Mouse (Mus musculus) liver, adult 2 months (tissue): ENCODE measurements around the gene Dlx1. TPM values are rescaled to one million over a fixed set of nuclear protein-coding genes. Genes with fewer than 3 reads are reported as not detected.

Experiments
- DNase-seq: peaks from one replicate; pipeline ENCODE4 v3.0.0-alpha.2; 2011; ENCODE audit warnings: low read depth, low spot score; ENCODE audit errors: extremely low read depth
- H3K27ac ChIP-seq: fragments of 200-500 bp; replicated peaks from 2 replicates; pipeline ENCODE4 v1.5.1; 2012; ENCODE audit warnings: low read depth, mild to moderate bottlenecking, control low read depth, inconsistent platforms, low read length; ENCODE audit not compliant: insufficient read depth
- H3K27me3 ChIP-seq: fragments of 200-500 bp; 2 replicates; pipeline ENCODE4 v1.6.1; 2012; ENCODE audit warnings: mild to moderate bottlenecking, moderate library complexity, low read length, inconsistent platforms; ENCODE audit not compliant: control insufficient read depth, insufficient read depth
- H3K36me3 ChIP-seq: fragments of 200-500 bp; 2 replicates; pipeline ENCODE4 v1.6.1; 2012; ENCODE audit warnings: low read length, inconsistent platforms; ENCODE audit not compliant: control insufficient read depth, insufficient read depth
- H3K4me1 ChIP-seq: fragments of 200-500 bp; 2 replicates; pipeline ENCODE4 v1.6.1; 2011; ENCODE audit warnings: low read length; ENCODE audit not compliant: control insufficient read depth, insufficient read depth
- H3K4me3 ChIP-seq: fragments of 200-500 bp; 2 replicates; pipeline ENCODE4 v1.5.1; 2011; ENCODE audit warnings: low read depth, mild to moderate bottlenecking, control low read depth, low read length, moderate library complexity; ENCODE audit not compliant: insufficient read depth
- H3K79me2 ChIP-seq: fragments of 200-500 bp; 2 replicates; pipeline ENCODE4 v1.6.1; 2012; ENCODE audit warnings: inconsistent platforms, mild to moderate bottlenecking, low read length, moderate library complexity; ENCODE audit not compliant: control insufficient read depth, insufficient read depth
- H3K9ac ChIP-seq: fragments of 200-500 bp; 2 replicates; pipeline ENCODE4 v1.6.1; 2012; ENCODE audit warnings: low read depth, mild to moderate bottlenecking, control low read depth, inconsistent platforms, low read length
- CTCF ChIP-seq: fragments of 200-500 bp; IDR thresholded peaks from 2 replicates; pipeline ENCODE4 v1.5.1; 2011; ENCODE audit warnings: low read depth, low read length, control low read depth
- POLR2A ChIP-seq: fragments of 200-500 bp; IDR thresholded peaks from 2 replicates; pipeline ENCODE4 v1.6.1; 2011; ENCODE audit warnings: low read length, control low read depth; ENCODE audit not compliant: insufficient read depth; ENCODE audit errors: extremely low read depth
- WGBS: fragments of 180-500 bp; shearing (Covaris S2); methylation state at CpG from one replicate; pipeline ENCODE4 v1.1.7; 2018; 5-methylcytosine and 5-hydroxymethylcytosine counted together
- polyA plus RNA-seq: library from polyadenylated mRNA; depleted of rRNA; stranded (reverse); fragments of >200 nt; gene quantifications from 2 replicates; pipeline ENCODE4 v1.2.3, GENCODE M21; 2012; rRNA removed
- total RNA-seq: library from RNA; depleted of rRNA; stranded (reverse); fragments of >200 nt; gene quantifications from 2 replicates; pipeline ENCODE4 v1.2.3, GENCODE M21; 2014; rRNA removed

The Dlx1 gene
- total and polyA plus RNA-seq, 2 experiments = not detected

- Histone ChIP-seq H3K36me3 (no peaks in the 10 kb centered on the region), H3K27me3 (no peaks in the 10 kb centered on the region), H3K27ac (no peak overlapping the region), H3K9ac (no peak overlapping the region), H3K4me1 (no peaks in the 10 kb centered on the region), H3K79me2 (no peaks in the 10 kb centered on the region), H3K4me3 (no peak overlapping the region)
- no peak for DNase-seq
- TF ChIP-seq POLR2A (no peak), CTCF (no peak)
- WGBS = 57% methylated on average over 4 of the region's 4 CpGs
Measured at GRCm38 (mm10) chr2:71573736-71574135, 45.8 kb downstream of the Dlx1 start.

GRCm38 (mm10) chr2:71577059-71577458, 49.1 kb downstream of the Dlx1 start:
- H3K27me3 ChIP-seq = peaks cover 2% of the 10 kb centered on the region; the same call in 1 of the 2 replicates
- 86% methylated on average over 2 of the region's 2 CpGs for WGBS

GRCm38 (mm10) chr2:71580632-71581466, 52.9 kb downstream of the Dlx1 start:
- Histone ChIP-seq H3K4me3 (peak overlapping the region; percentile 50; the same call in 1 of the 2 replicates), H3K9ac (peak overlapping the region; percentile 59), H3K36me3 (no peaks in the 10 kb centered on the region), H3K79me2 (no peaks in the 10 kb centered on the region), H3K4me1 (peaks cover 3% of the 10 kb centered on the region; the same call in 1 of the 2 replicates), H3K27me3 (peaks cover 2% of the 10 kb centered on the region; the same call in 1 of the 2 replicates), H3K27ac (no peak overlapping the region)
- TF ChIP-seq POLR2A (no peak), CTCF (peak; percentile 61)
- 13% methylated on average over 50 of the region's 50 CpGs for WGBS
- peak; percentile 32 for DNase-seq

More at GRCm38 (mm10) chr2:71577059-71577458, 49.1 kb downstream of the Dlx1 start:
- no peak for DNase-seq
- Histone ChIP-seq H3K4me1 (peaks cover 3% of the 10 kb centered on the region; the same call in 1 of the 2 replicates), H3K4me3 (no peak overlapping the region), H3K79me2 (no peaks in the 10 kb centered on the region), H3K9ac (no peak overlapping the region), H3K27ac (no peak overlapping the region), H3K36me3 (no peaks in the 10 kb centered on the region)
- TF ChIP-seq POLR2A = no peak
- no peak for TF ChIP-seq CTCF

GRCm38 (mm10) chr2:71581488-71581887, 53.6 kb downstream of the Dlx1 start:
- TF ChIP-seq CTCF (no peak), POLR2A (no peak)
- Histone ChIP-seq H3K9ac (no peak overlapping the region), H3K4me3 (peak overlapping the region; percentile 50; the same call in 1 of the 2 replicates), H3K27ac (no peak overlapping the region), H3K4me1 (peaks cover 3% of the 10 kb centered on the region; the same call in 1 of the 2 replicates), H3K79me2 (no peaks in the 10 kb centered on the region), H3K36me3 (no peaks in the 10 kb centered on the region), H3K27me3 (peaks cover 2% of the 10 kb centered on the region; the same call in 1 of the 2 replicates)
- no peak for DNase-seq
- 68% methylated on average over 5 of the region's 5 CpGs for WGBS

Other genes starting within 250 kb of the Dlx1 start
- gene Slc25a12, start 160.4 kb upstream of the Dlx1 start, total RNA-seq = 13.6 and 17.3 TPM in 2 replicates
- gene Slc25a12, start 160.4 kb upstream of the Dlx1 start, polyA plus RNA-seq = 13.7 and 15.1 TPM in 2 replicates
- gene Hat1, start 139.2 kb upstream of the Dlx1 start, total RNA-seq = 14.6 and 16.0 TPM in 2 replicates
- 2.0 TPM in 2 replicates for gene Hat1, start 139.2 kb upstream of the Dlx1 start, polyA plus RNA-seq
- 29.2 and 35.0 TPM in 2 replicates for gene Metap1d, start 74.8 kb upstream of the Dlx1 start, total RNA-seq
- 24.7 and 28.0 TPM in 2 replicates for gene Metap1d, start 74.8 kb upstream of the Dlx1 start, polyA plus RNA-seq
- gene Dlx2, start 18.6 kb downstream of the Dlx1 start, total RNA-seq = not detected in 2 replicates
- gene Dlx2, start 18.6 kb downstream of the Dlx1 start, polyA plus RNA-seq = not detected in 2 replicates
- 5.1 and 6.1 TPM in 2 replicates for gene Itga6, start 217.5 kb downstream of the Dlx1 start, total RNA-seq
- 2.2 and 2.4 TPM in 2 replicates for gene Itga6, start 217.5 kb downstream of the Dlx1 start, polyA plus RNA-seq